Mouse (Mus musculus): ENCODE measurements at regions not wholly inside any gene's neighbourhood (a gene's known extent, or its start where the extent isn't known, plus 50 kb on each side); places are given as distances from the start of the nearest gene placed in this dataset.

DNA sequence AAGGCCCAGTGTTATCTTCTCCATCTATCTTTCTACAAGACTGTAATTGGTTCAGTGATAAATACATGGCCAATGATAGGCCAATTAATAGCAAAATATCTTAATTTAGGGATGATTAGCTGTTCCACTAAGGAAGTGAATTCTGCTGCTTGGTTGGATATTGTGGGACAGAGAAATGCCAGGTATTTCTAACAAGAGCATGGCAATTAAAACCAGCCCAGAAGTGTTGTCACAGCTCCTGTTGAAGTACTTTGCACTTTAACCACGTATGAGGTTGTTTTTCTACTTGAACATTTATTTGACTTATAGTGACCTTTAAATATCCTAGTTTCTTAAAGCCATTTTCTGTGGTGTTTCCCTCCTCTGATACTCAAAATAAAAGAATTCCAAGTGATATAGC, 65.7 kb upstream of the Acsl4 start:
- no peak for DNase-seq (ENCODE audit: low spot score in 2 of 2)

- DNase-seq (ENCODE audit: low spot score in 2 of 2), result no peak
These were observed 73.8 kb upstream of the Acsl4 start for GRCm38 (mm10) chrX:142464174-142464573.

DNA sequence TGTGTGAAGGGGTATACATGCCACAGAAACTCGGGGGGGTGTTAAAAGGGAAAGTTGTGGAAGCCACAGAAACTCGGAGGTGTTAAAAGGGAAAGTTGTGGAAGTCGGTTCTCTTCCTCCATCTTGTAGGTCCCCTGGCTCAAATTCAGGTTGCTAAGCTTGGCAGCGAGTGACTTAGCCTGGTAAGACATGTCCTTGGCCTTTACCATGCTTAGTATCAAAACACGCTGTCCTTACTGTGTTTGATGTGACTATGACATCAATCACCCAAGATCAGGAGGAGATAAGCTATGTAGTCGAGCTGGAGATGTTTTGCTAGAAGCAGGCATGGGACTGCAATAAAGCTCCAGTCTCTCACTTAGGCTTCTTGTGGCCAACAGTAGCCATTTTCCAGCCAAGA, 74.4 kb upstream of the Acsl4 start:
- DNase-seq (ENCODE audit: low spot score in 2 of 2), result no peak

DNA sequence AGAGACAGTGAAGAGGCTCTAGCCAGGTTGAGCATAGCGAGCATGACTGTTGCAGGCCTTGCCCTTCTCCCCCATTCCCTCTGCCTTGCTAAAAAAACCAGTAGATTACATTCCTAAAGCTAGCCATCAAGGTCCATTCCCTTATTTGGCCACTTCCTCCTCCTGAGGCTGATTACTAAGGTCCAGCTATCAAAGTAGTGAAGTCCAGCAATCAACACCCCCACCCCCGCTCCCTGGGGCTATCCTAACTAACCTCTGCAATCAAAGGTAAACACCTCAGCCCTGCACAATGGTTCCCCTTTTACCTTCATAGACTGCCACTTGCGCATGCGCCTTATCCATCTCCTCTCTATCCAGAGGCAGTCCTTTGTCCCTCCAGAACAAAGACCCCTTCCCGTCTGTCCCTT, 77.5 kb upstream of the Acsl4 start:
- no peak for DNase-seq (ENCODE audit: low spot score in 2 of 2)

DNA sequence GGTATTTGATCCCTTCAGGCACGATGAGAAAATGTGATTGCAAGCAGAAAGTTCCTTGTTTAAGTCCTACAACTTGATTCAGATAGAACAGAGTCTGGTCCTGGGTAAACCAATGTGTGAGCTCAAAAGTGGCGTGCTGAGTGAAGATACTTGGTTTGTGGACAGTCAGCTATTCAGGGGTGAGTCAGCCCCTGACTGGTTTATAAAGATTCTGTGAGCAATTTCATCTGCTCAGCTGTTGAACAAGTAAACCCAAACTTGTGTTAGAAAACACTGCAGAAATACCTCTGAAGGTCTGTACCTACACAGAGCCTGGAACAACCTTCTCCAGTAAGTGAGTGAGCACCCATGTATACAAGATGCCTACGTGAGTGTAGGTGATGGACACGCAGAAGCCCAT, 78.1 kb upstream of the Acsl4 start:
- DNase-seq (ENCODE audit: low spot score in 2 of 2), result no peak

DNA sequence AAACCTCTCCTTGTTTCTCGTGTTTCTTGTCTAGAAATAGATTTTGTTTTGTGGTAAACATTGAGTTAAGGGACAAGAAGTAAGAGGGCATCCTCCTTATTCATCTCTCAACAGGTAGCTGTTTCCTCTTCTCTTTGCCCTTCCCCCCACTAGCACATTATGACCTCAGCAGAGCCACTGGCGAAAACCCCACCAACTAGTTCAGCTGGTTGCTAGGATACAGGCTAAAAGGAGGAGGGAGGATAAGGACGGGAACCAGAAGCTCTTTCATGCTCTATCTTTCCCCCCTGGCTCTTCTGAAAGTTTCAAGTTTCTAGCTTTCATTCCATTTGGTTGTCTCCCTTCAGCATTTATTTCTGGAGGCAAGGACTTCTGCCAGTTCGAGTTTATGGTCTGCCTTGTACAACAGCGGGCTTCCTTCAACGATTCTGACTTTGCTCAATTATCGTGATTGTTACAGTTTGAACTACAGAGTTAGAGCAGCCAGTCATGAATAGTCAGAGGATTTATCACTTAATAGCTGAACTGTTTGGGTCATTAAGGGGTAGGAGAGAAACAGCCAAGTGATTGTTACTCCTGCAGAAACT, 78.8 kb upstream of the Acsl4 start:
- no peak for DNase-seq (ENCODE audit: low spot score in 2 of 2)

GRCm38 (mm10) chrX:142470083-142470482, 79.7 kb upstream of the Acsl4 start:
- no peak for DNase-seq (ENCODE audit: low spot score in 2 of 2)

DNA sequence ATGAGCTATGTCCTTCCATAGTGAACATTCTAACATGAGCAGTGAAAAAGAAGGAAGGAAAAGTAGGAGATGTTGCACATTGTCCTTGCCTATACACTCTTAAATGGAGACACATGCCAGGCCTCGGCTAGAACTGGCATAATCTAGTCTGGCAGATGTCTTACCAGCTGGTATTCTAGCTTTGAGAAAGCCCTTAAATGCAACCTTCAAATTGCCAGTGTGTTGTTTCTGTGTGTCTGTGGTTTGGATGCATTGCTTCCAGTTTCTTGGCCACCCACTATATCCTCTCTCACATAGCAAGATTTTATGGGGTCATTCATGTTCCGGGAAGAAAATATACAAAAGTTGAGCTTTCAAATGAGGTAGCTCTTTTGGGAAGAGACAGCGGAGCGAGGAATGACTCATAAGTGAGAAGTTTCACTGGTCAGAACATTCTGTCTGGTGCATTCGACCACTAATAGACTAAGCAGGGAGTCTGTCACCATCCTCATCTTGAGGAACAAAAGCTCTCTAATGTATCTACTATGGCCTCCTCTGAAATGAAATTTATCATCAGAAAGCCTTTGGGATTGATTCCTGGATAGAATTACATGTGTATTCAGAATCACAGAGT, 91.0 kb upstream of the Acsl4 start:
- peak; percentile 1 to 20 for DNase-seq (ENCODE audit: low spot score in 2 of 2)

DNA sequence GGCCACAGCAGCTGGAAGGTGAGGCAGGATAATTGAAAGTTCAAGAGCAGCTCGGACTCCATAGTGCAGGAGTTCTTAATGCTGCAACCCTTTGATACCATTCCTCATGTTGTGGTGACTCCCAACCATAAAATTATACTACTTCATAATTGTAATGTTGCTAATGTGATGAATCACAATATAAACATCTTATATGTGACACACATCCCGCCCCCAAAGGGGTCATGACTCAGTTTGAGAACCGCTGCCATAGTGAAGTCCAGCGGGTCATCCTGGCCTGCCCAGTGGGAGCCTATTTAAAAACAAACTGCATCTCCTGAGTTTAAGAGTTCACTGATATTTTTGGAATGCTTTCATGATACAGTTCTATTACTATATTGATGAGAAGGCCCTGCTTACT, 97.7 kb upstream of the Acsl4 start:
- no peak for DNase-seq (ENCODE audit: low spot score in 2 of 2)

DNA sequence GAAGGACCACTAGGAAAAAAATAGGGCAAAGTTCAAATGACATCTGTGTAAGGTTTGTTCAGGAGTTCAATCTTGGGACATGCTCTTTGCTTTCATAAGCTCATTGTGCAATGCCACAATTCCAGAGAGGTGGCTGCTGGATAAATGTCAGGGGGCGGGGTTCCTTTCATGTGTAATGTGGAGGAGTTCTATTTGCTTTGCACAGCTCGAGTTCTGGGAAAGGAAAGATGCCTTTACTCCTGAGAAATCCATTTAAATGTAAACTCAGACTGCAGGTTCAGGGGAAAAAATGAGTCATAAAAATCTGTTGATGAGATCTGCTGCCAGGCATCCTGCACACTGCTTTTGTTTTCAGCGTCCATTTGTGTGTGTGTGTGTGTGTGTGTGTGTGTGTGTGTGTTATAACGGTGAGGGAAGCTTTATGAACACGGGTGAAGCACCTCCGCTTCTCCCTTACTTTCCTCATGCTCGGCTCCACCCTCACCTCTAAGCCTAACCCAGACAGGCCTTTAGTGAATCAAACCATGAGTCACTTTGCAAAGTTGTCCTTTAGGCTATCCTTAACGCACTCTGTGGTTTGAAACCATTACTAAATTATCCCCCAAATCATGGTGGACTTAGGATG, 99.9 kb upstream of the Acsl4 start:
- DNase-seq (ENCODE audit: low spot score in 2 of 2), result peak; percentile 17 to 34

DNA sequence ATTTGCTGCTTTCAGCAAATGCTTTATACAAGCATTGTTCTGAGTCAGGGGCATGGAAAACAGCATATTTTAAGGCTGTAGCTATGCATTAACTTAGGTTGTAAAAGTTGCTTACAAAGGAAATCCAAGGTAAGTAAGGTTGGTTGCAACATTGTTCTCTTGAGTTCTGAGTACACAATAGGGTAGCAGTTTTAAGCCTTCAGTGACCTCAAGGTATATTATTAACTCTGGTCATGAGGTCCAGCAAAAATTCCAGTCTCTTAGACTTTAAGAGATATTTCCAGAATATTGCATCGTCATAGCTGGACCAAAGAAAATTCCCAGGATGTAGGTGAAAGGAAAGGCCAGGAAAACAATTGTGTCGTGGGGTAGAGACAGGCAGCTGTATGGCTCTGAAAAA, 110.8 kb upstream of the Acsl4 start:
- DNase-seq (ENCODE audit: low spot score in 2 of 2), result no peak

DNA sequence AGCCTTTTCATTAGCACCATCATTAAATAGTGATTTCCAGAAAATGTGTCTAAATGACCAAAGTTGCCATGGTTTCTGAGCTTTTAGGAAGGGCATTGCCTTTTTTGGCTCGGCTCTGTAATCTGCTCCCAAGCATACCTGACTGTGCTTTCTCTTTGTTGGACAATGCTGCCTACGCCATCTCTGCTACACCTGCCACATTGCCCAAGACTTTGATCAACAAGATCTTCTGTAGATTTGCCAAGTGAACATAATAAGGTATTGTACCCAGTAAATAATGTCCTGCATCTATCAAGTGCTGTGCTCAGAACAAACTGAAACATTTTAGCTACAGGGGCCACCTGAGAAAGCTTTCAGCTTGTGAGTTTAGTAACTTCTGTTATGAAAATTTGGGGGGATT, 114.6 kb upstream of the Acsl4 start:
- DNase-seq (ENCODE audit: low spot score in 2 of 2), result no peak

GRCm38 (mm10) chrX:142507475-142507874, 117.1 kb upstream of the Acsl4 start:
- no peak for DNase-seq (ENCODE audit: low spot score in 2 of 2)

- DNase-seq (ENCODE audit: low spot score in 2 of 2), result no peak
These were observed 126.2 kb upstream of the Acsl4 start for GRCm38 (mm10) chrX:142516406-142517131.

- DNase-seq (ENCODE audit: low spot score in 2 of 2), result peak in 1 of 2 experiments; percentile 4
These were observed 126.9 kb upstream of the Acsl4 start for GRCm38 (mm10) chrX:142517205-142517604.

- no peak for DNase-seq (ENCODE audit: low spot score in 2 of 2)
These were observed 130.7 kb upstream of the Acsl4 start for GRCm38 (mm10) chrX:142521063-142521462.

- peak; percentile 13 to 17 for DNase-seq (ENCODE audit: low spot score in 2 of 2)
These were observed 136.6 kb upstream of the Acsl4 start for GRCm38 (mm10) chrX:142526953-142527352.

DNA sequence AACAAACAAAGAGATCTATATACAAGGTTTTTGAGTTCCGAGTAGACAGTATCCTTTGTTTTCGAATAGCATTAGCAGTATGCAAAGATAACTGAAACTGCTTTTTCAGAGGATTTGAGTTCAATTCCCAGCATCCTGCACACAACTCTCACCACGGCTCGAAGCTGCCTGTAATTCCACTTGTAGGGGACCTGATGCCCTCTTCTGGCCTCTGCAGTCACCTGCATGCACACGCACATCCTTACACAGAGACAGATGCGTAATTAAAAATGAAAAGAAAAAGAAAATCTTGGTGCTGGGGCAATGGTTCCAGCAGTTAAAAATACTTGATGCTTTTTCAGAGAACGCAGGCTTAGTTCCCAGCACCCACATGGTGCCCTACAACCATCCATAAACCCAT, 139.6 kb upstream of the Acsl4 start:
- DNase-seq (ENCODE audit: low spot score in 2 of 2), result no peak

DNA sequence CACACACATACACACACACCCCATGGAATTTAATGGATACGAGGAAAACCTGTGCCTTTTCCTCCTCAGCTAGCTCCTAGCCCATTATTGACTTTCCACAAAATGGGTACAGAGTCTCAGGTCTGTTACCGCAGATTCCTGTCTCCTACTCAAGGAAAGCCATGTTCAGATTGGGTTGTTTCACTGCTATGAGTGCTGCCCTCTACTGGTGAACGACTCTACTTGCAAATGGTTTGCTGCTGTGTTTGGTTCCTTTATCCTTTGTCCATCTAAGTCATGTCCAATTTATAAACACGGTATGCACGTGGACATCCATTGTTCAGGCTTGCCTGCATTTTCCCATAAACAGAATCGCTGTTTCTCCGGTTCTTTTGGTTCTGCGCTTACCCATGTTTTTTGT, 144.4 kb upstream of the Acsl4 start:
- peak; percentile 16 to 20 for DNase-seq (ENCODE audit: low spot score in 2 of 2)

DNA sequence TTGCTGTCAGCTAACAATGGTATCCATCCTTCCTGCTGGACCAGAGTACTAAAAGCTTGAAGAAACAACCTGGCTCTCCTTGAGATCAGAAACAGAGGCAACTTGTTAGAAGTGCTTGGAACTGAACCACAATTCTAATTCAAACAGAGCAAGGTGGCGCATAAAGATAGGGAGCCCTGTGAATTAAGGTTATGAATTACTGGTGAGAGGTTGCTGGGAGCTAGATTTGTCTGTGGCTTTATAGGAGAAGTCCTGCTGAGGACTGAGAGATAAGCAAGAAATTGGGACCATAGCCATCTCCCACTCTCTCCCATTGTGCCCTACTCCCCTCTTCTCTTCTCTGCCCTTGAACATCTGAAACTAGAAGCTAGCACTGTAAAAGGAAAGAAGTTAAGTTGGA, 145.2 kb upstream of the Acsl4 start:
- no peak for DNase-seq (ENCODE audit: low spot score in 2 of 2)

DNA sequence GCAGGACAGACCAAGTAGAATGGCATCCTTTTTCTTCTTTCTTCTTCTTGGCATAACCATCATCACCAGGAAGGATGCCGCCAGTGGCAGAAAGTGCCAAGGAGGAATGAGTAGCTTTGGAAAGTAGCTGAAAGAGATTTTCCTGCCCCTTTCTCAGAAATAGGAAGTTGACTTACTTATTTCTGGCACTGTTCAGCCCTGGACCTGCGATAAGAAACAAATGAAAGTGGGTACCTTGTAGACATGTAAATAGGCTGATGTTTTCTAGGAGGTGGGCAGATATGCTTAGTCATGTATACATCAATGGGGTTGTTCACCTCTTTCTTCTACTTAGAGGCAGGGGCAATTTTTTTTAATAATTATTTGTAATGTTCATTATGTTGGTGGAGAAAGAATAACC, 145.3 kb upstream of the Tmem164 start:
- DNase-seq (ENCODE audit: low spot score in 2 of 2), result no peak

DNA sequence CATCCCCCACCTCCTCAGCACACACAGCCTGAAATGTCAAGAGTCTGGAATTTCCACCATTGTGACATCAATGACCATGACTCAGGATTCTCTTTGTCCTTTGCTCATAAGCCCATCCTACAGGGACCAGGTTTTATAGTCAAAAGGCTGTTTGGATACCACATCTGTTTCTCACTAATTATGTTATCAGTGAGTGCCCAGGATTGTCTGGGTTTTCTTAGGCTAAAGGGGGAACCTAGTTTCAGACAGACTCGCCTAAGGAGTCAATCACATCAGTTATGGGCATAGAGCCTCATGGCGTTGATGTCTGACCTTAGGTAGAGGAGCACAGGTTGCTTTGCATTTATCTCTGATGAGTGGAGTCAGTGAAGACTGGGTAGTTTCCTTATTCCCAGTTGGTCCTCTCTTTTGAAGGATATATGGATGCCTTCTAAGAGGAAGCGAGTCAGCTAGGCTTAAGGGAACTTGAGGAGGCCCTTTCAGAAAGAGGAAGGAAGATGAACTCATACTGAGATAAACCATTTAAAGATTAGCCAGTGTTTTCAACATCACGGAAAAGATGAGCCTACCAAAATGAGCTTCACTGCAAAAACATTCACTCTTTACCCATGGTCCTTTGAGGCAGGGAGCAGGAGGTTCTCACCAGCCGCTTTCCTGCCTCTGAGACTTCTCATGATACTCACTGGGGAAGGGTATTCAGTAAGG, 143.8 kb upstream of the Tmem164 start:
- no peak for DNase-seq (ENCODE audit: low spot score in 2 of 2)
